Mouse (Mus musculus) urinary bladder, postnatal 4 days (tissue): ENCODE data around the gene Timp3.

Experiments
- DNase-seq, 2 experiments: peaks; one replicate each; pipeline ENCODE4 v3.0.0; 2021 to 2022; ENCODE audit warnings: low spot score in 2 of 2

The Timp3 gene

DNA sequence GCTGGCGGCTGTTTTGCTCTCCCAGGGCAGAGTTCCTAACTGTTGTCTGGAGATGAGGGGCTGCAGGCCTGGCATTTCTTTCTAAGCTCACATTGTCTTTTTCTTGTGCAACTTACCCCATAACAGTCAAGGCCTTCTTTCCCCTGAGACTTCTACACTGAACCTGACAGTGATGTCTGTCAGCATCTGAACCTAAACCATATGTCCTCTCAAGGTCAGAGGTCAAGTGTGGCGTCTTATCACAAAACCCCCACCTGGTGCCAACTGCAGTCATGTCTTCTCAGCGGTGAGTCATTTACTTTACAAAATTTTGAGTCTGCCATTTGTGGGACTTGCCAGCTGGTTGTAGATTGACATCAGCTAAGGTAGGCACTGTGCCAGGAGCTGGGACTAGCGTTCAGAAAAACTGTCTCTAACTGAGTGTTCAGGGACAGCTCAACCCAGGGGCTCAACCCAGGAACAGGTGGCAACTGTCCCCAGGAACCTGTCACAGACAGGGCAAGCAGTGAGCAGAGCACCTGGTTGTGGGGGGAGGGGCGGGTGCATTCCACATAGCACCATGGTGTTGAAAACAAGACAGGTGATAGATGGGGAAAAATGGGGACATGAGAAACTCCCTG is 87.8 kb downstream of the Timp3 start:
- no peak for DNase-seq

- no peak for DNase-seq
These were observed 88.6 kb downstream of the Timp3 start for GRCm38 (mm10) chr10:86388803-86389202.

- DNase-seq, result no peak
These were observed 89.2 kb downstream of the Timp3 start for GRCm38 (mm10) chr10:86389357-86389756.

DNA sequence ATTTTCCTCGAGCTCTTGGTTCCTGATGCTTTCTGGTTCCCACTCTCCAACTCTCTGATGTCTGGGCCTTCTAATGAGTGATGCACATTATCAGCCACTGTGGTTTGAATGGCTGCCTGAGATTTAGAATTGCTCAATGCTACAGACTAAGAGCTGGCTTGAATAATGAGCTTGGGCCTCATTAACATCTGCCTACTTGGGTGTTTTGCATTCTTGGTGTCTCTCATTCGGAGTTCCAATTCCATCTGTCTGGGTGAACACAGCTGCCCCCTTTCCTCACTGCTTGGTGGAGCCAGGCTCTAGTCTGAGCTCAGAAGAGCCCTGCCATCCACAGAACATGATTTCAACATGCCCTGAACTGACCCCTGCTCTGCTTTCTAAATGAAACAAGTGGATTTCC is 89.7 kb downstream of the Timp3 start:
- DNase-seq, result no peak

DNA sequence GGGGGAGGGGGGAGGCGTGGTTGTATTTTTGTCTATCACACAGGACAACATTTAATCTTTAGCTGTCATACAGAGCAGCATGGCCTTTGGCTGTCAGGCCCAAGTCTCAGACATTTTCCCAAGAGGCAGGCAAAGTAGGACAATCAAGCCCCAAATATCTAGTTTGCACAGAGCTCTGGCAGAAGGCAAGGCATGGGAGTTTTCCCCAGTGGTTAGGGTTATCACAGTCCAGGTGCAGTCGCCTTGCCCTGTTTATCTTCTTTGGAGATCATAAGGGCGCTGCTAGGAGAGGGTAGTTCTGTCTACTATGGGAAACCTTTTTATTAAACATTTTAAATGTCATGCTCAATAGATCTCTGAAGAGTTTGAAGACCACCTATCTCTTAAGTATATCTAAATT is 92.2 kb downstream of the Timp3 start:
- DNase-seq, result no peak

GRCm38 (mm10) chr10:86397577-86398346 is 97.6 kb downstream of the Timp3 start:
- DNase-seq, result no peak

GRCm38 (mm10) chr10:86398347-86398720 is 98.2 kb downstream of the Timp3 start:
- no peak for DNase-seq
